Mouse (Mus musculus): ENCODE measurements around the gene Yars.

Gene Yars

GRCm38 (mm10) chr4:129248243-129248767, 58.7 kb downstream of the Yars start:
- no peak for DNase-seq (ENCODE audit: low read depth in 2 of 2, low spot score in 2 of 2)

- DNase-seq (ENCODE audit: low read depth in 2 of 2, low spot score in 2 of 2), result no peak
Measured at GRCm38 (mm10) chr4:129249288-129249687, 59.7 kb downstream of the Yars start.

- no peak for DNase-seq (ENCODE audit: low read depth in 2 of 2, low spot score in 2 of 2)
Measured at GRCm38 (mm10) chr4:129250759-129251481, 61.4 kb downstream of the Yars start.

- no peak for DNase-seq (ENCODE audit: low read depth in 2 of 2, low spot score in 2 of 2)
Measured at GRCm38 (mm10) chr4:129251482-129252125, 62.0 kb downstream of the Yars start.

- DNase-seq (ENCODE audit: low read depth in 2 of 2, low spot score in 2 of 2), result no peak
Measured at GRCm38 (mm10) chr4:129252492-129252891, 62.9 kb downstream of the Yars start.

GRCm38 (mm10) chr4:129254571-129254970, 65.0 kb downstream of the Yars start:
- no peak for DNase-seq (ENCODE audit: low read depth in 2 of 2, low spot score in 2 of 2)

- DNase-seq (ENCODE audit: low read depth in 2 of 2, low spot score in 2 of 2), result no peak
Measured at GRCm38 (mm10) chr4:129256450-129257380, 67.2 kb downstream of the Yars start.

- DNase-seq (ENCODE audit: low read depth in 2 of 2, low spot score in 2 of 2), result no peak
Measured at GRCm38 (mm10) chr4:129259101-129259500, 69.5 kb downstream of the Yars start.

- no peak for DNase-seq (ENCODE audit: low read depth in 2 of 2, low spot score in 2 of 2)
Measured at GRCm38 (mm10) chr4:129260678-129261077, 71.1 kb downstream of the Yars start.

- DNase-seq (ENCODE audit: low read depth in 2 of 2, low spot score in 2 of 2), result no peak
Measured at GRCm38 (mm10) chr4:129261196-129261595, 71.6 kb downstream of the Yars start, which contains the start of gene C77080. Gene C77080 (minus strand): TSS chr4:129261404.

GRCm38 (mm10) chr4:129263225-129264021, 73.9 kb downstream of the Yars start:
- DNase-seq (ENCODE audit: low read depth in 2 of 2, low spot score in 2 of 2), result no peak

- no peak for DNase-seq (ENCODE audit: low read depth in 2 of 2, low spot score in 2 of 2)
Measured at GRCm38 (mm10) chr4:129266191-129266590, 76.6 kb downstream of the Yars start.

- DNase-seq (ENCODE audit: low read depth in 2 of 2, low spot score in 2 of 2), result no peak
Measured at GRCm38 (mm10) chr4:129266821-129267220, 77.3 kb downstream of the Yars start.

- no peak for DNase-seq (ENCODE audit: low read depth in 2 of 2, low spot score in 2 of 2)
Measured at GRCm38 (mm10) chr4:129268698-129269097, 79.1 kb downstream of the Yars start.
